Mouse (Mus musculus) ovary, adult 18-20 months (tissue): ENCODE data around the gene Cth.
"Not testable (repeated sequence)": the region's sequence is repeated elsewhere in the genome, so short reads cannot be mapped to it uniquely, and the experiment has no call there.

ENCODE experiments used
- DNase-seq: peaks from one replicate; pipeline ENCODE4 v3.0.0; 2022; ENCODE audit warnings: low spot score, mixed read lengths

Gene Cth

DNA sequence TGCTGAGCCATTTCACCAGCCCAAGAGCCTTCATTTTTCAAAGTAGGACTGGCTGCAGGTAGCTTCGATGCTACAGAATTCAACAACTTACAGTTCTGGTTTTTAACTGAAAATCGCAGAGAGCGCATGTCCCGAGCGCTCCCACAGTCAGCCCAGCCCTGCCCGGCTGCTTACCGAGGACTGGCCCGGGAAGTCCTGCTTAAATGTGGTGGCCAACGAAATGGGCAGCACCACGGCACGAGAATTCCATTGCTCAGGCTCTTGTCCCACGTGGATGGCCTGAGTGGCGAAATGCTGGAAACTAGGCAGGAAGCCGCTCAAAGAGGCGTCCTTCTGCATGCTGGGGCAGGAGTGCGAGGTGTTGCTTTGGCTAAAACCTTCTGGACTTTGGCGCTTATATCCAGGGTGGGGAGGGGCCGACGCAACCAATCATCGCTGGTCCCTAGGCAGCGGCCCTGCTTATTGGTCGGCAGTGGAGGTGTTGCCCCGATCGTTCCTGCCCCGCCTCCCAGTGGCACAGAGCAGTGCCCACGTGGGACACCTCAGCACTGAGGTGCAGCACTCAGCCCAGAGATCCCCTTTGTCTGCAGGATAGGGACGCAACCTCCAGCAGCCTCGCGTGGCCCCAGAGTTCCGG is at the start of gene Cth:
Gene Cth, minus strand, starts transcription at position 386 of the 637 bp plus-strand sequence.
- peak; percentile 92 for DNase-seq

- no peak for DNase-seq
These were observed 48.4 kb upstream of the Cth start for GRCm38 (mm10) chr3:157973236-157973635.

DNA sequence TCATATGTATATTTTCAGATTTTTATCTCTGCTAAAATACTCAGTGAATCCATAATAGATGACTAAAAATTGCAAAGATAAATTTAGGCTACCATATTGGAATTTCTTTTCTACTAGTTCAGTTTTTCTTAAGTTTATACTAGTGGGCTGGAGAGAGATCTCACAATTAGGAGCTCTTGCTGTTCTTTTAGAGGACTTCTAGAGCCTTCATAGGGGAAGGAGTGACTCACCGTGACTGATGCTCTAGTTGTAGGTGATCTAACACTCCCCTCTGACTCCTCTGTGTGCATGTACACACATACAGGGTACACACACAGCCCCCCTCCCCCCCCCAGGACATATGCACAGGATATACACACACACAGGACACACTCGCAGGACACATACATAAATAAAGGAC is 46.3 kb upstream of the Cth start:
- DNase-seq = no peak

GRCm38 (mm10) chr3:157957320-157957719 is 32.4 kb upstream of the Cth start:
- no peak for DNase-seq

DNA sequence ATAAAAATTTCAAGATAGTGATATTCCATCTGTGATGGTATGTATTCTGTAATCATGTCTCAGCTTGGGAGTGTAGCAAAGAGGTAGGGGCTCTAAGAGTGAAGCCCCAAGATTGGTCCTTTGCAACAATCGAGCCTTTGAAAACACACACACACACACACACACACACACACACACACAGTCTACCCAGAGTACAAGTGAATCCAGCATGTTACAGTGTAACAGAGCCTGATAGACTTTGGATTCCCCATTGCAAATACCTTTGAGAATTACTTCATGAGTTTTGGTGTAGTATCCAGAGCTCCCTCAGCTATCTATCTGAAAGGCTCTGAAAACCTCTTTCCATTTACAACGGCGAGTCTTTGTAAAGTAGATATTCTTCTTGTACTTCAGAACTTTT is 31.3 kb upstream of the Cth start:
- no peak for DNase-seq

DNA sequence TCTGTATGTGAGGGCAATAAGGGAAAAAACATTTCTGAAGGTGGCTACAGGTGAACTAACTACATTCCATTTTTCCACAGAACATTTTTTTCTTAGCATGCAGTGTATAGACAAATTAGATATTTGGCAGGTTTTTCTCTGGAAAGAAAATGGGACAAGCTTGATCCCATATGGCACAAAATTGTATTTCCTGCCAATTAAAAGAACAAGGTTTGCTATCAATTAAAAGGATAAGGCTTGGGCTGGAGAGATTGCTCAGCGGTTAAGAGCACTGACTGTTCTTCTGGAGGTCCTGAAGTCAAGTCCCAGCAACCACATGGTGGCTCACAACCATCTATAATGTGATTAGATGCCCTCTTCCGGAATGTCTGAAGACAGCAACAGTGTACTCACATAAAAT is 30.6 kb upstream of the Cth start:
- no peak for DNase-seq

GRCm38 (mm10) chr3:157952716-157953115 is 27.8 kb upstream of the Cth start:
- DNase-seq = no peak

GRCm38 (mm10) chr3:157947383-157948280 is 22.8 kb upstream of the Cth start:
- peak; percentile 2 for DNase-seq

DNA sequence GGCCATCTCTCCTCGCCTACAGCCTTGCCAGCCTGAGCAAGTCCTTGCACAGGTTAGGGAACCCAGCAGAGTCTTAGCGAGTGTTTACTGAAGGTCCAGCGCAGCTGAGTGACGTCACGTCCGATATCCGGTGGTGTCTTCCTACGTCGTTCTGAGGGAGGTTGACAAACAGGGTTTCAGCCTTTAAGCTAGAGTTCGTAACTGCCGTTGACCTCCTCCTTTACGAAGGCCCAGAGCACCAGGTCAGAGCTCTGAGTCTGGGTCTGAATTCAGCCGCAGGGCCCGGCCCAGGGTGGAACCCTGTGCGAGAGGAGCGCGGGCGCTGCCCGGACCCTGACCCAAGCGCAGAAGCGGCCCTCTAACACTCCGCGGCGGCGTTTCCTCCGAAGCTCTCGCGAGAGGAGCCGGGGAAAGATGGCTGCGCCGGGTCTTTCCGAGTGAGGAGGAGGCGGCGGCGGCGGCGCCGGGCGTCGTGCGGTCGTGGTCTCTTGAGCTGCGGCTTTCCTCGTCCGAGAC is 22.0 kb upstream of the Cth start, which contains the start of gene Ankrd13c:
Gene Ankrd13c, plus strand, starts transcription at position 397 of the 516 bp plus-strand sequence.
- peak; percentile 82 for DNase-seq

DNA sequence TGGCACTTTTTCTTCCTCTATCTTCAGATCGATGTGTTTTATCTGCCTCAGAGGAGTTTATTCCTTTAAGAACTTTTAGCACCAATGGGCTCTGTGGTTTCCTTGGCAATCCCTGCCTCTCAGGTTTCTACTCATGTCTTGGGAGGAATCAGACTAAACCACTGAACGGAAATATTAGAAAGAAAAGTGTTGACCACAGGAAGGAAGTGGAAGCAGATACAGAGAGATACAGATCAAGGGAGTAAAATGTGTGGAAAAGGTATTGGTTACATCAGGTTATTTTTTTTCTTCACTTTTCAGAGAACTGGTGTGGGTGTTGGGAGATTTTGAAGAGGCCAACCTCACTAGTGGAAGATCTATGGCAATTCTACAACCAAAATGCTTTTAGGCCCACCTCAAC is 13.7 kb upstream of the Cth start:
- no peak for DNase-seq

- DNase-seq = no peak
These were observed 9.5 kb upstream of the Cth start for GRCm38 (mm10) chr3:157934301-157934823.

DNA sequence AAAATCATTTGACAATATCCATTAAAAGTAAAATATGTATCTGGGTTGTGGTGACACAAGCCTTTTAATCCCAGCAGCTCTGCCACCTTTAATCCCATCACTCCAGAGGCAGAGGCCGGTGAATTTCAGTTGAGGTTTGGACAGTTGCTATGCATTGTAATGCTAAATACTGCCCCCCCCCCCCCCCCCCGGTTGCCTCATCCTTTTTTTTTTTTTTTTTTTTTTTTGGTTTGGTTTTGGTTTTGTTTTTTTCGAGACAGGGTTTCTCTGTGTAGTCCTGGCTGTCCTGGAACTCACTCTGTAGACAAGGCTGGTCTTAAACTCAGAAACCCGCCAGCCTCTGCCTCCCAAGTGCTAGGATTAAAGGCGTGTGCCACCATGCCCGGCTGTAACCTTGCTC is 8.3 kb upstream of the Cth start:
- not testable (repeated sequence) for DNase-seq

DNA sequence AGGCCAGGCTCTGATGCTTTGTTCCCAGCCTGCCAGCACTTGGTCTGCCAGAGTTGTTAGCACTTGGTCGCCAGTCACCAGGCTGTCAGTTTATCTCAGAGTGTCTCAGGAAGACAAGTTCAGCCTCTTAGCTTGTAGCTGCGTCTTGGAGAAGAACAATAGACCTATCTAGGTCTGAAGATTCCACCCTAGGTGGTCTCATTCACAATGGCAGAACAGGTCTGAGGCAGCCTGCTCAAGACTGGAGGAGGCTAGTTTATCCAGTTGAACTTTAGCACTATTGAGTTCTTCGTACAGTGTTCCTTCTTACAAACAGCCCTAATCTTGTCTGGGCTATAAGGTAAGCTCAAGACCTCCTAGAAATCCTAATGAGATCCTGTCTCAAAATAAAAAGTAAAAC is 7.2 kb upstream of the Cth start:
- no peak for DNase-seq

GRCm38 (mm10) chr3:157931592-157931991 is 6.7 kb upstream of the Cth start:
- DNase-seq = no peak

- no peak for DNase-seq
These were observed 4.5 kb upstream of the Cth start for GRCm38 (mm10) chr3:157929417-157929816.

DNA sequence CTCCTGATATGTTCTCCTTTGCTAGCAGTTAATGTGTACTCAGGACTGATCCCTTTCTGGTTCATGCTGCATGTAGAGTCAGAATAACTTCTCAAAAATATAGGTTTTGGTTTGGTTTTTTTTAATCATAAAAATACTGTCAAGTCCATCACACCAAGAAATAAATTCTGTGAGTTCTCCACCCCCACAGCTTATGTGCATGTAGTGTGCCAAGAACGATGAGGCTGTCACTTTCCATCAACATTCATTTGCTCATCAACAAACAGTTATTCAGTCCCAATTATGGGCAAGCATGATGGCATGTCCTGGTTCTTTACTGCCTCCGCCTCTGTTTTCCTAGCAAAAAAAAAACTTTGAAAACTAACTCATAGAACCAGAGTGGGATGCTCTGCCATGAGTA is 3.9 kb upstream of the Cth start:
- DNase-seq = no peak

DNA sequence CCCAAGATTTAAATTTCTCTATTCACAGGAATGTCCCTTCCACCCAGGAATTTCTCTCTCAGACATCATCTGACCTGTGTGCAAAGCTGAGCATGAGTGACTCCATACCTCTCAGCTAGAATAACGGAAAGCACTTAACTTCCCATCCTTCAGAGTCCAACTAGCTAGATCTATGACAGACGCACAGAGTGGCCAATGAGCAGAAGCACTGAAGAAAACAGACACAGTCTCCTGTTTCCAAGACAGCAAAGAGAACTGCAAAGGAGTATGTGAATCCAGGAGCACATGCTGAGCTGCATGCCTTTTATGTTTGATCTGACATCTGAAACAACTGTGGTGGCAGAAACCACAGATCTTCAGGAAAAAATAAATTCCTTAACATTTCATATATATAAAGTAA is 1.9 kb upstream of the Cth start:
- DNase-seq = no peak

GRCm38 (mm10) chr3:157925706-157926510 is 1.0 kb upstream of the Cth start:
- DNase-seq = no peak

DNA sequence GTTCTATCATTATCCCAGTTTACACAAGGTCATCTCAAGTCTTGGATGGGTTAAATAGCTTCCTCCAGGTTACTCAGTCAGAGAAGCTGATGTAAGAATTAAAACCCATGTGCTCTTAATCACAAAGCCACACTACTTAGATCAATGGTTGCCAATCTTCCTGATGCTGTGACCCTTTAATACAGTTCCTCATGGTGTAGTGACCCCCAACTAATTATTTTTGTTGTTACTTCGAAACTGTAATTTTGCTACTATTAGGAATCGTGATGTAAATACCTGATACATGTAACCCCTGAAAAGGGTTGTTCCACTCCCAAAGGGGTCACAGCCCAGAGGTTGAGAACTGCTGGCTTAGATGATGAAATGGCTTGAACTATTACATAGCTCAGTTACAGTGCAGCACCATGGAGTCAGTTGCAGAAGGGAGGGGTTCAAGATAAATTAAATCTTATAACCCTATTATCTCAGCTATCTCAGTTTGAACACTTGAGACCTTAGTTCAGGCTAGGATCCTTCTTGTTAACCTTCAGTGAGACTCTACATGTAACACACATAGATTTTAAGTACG is 1.5 kb downstream of the Cth start:
- DNase-seq = no peak

DNA sequence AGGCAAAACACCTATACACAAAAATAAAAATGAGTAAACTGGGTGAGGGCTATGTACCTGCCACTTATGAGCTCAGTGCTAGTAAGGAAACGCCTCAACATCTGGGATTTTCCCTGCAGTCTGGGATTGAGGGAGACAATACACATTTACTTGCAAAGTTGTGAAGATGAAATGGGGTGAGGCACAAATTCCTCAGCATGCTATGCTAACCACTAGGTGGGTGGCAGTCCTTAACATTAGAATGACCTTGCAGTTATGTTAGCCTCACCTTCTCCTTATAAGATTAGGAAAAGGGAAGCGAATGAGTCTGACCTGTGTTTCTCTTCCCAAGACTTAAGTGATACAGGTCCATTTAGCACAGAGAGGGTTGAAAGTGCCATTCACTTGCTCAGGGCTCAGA is 3.5 kb downstream of the Cth start:
- no peak for DNase-seq

DNA sequence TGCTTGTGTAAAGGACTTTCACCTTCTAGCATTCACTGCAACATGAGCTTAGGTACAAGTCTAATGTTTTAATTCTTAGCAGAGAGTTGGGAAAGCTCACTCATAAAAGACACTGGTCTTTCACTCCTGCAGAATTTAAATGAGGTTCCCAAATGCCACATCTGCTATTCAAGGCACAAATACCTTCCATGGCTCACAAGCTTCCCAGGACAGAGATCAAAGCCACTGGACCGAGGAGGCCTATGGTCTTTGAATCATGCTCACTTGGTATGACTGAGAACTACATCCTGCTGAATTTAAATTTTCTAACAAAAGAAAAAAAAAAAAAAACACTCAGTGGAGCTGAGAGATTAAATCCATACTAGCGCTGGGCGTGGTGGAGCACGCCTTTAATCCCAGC is 8.5 kb downstream of the Cth start:
- DNase-seq = no peak

GRCm38 (mm10) chr3:157912155-157912554 is 12.7 kb downstream of the Cth start:
- DNase-seq = no peak
